Mouse (Mus musculus): ENCODE measurements around the gene Smo.

Smo gene

GRCm38 (mm10) chr6:29774161-29774560, 38.9 kb downstream of the Smo start:
- no peak for DNase-seq (ENCODE audit: low read depth, low spot score)

- no peak for DNase-seq (ENCODE audit: low read depth, low spot score)
These were observed 40.3 kb downstream of the Smo start for GRCm38 (mm10) chr6:29775609-29776008.

GRCm38 (mm10) chr6:29776542-29777237, 41.4 kb downstream of the Smo start:
- DNase-seq (ENCODE audit: low read depth, low spot score): no peak

GRCm38 (mm10) chr6:29777238-29777555, 41.9 kb downstream of the Smo start:
- DNase-seq (ENCODE audit: low read depth, low spot score): peak; percentile 21

GRCm38 (mm10) chr6:29780082-29780481, 44.8 kb downstream of the Smo start:
- no peak for DNase-seq (ENCODE audit: low read depth, low spot score)

- no peak for DNase-seq (ENCODE audit: low read depth, low spot score)
These were observed 45.3 kb downstream of the Smo start for GRCm38 (mm10) chr6:29780571-29780970.

- DNase-seq (ENCODE audit: low read depth, low spot score): no peak
These were observed 46.9 kb downstream of the Smo start for GRCm38 (mm10) chr6:29782239-29782638.

GRCm38 (mm10) chr6:29783960-29784359, 48.7 kb downstream of the Smo start:
- no peak for DNase-seq (ENCODE audit: low read depth, low spot score)

GRCm38 (mm10) chr6:29784413-29785021, 49.2 kb downstream of the Smo start:
- DNase-seq (ENCODE audit: low read depth, low spot score): peak; percentile 19

- no peak for DNase-seq (ENCODE audit: low read depth, low spot score)
These were observed 50.5 kb downstream of the Smo start for GRCm38 (mm10) chr6:29785759-29786158.

GRCm38 (mm10) chr6:29788779-29789350, 53.6 kb downstream of the Smo start:
- peak; percentile 66 for DNase-seq (ENCODE audit: low read depth, low spot score)

- no peak for DNase-seq (ENCODE audit: low read depth, low spot score)
These were observed 54.9 kb downstream of the Smo start for GRCm38 (mm10) chr6:29790014-29790698.

GRCm38 (mm10) chr6:29793520-29793919, 58.2 kb downstream of the Smo start:
- DNase-seq (ENCODE audit: low read depth, low spot score): no peak

GRCm38 (mm10) chr6:29794582-29794981, 59.3 kb downstream of the Smo start:
- DNase-seq (ENCODE audit: low read depth, low spot score): no peak

GRCm38 (mm10) chr6:29802979-29803378, 67.7 kb downstream of the Smo start:
- DNase-seq (ENCODE audit: low read depth, low spot score): no peak

GRCm38 (mm10) chr6:29804006-29804405, 68.7 kb downstream of the Smo start:
- no peak for DNase-seq (ENCODE audit: low read depth, low spot score)

GRCm38 (mm10) chr6:29805381-29805780, 70.1 kb downstream of the Smo start:
- no peak for DNase-seq (ENCODE audit: low read depth, low spot score)
